Mouse (Mus musculus): Measurements from ENCODE around the gene Thap7.
"Not testable (repeated sequence)": the region's sequence is repeated elsewhere in the genome, so short reads cannot be mapped to it uniquely, and the experiment has no call there.

Thap7 gene

DNA sequence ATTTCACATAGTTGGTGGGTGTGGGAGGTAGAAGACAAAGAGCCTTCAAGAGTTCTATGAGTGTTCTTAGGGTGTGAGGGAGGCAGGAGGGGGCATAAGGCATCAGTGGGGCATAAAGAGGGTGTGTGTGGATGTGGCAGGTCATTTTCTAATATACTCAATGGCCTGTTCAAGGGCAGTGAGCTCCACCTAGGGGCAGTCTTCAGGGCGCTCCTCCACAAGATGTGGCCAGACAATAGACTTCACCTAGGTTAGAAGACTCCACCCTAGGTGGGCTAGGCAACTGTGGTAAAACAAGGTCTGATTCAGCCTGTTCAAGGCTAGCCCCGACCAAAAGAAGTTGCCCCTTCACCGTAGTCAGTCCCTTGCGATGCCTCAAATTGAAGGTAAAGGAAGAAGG lies 1.3 kb upstream of the Thap7 start:
- peak in 1 of 2 experiments; percentile 20 for DNase-seq (ENCODE audit: low spot score in 2 of 2)

DNA sequence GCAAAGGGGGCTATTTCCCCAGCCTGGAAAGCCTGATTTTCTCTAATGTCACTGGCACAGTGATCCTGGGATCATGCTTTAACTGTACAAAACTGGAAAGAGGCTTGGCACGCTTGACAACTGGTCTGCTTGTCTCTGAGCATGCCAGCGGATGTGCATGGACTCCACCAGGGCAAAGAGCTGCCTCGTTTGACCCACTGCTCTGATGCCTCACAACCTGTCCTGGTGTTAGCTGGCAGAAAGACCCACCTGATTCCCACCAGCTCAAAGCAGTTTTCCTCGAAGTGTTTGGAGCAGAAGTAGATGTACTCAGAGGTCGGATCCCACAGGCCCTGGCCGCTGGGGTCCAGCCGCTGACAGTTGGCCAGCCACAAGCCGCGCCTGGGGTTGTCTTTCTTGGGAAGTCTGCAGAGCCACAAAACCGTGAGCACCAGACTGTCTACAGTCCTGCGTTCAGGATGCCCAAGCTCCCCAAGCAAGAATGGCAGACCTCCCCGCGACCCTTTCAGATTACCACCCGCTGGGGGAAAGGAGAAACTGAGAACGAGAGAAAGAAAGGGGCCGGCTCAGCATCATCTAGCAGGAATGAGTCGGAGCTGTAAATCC lies 852 bp downstream of the Thap7 start:
- peak in 1 of 2 experiments; percentile 34 for DNase-seq (ENCODE audit: low spot score in 2 of 2)

DNA sequence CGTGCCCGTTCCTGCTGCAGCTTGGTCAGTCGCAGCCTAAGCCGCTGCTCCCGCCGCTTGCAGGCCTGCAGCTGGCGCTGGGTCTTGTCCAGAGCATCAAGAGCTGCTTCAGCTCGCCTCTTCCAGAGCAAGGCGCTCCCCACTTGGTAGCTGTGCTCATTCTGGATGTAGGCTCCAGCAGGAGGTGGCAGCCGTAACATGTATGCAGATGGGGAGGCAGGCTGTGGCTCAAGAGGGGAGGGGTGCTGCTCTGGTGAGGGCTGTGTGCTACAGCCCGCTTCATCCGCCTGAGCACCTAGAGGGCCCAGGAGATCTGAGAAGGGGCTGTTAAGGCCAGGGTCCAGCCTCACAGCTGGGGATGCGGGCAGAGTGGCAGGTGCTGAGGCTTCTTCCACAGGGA lies 2.7 kb downstream of the Thap7 start:
- no peak for DNase-seq (ENCODE audit: low spot score in 2 of 2)

DNA sequence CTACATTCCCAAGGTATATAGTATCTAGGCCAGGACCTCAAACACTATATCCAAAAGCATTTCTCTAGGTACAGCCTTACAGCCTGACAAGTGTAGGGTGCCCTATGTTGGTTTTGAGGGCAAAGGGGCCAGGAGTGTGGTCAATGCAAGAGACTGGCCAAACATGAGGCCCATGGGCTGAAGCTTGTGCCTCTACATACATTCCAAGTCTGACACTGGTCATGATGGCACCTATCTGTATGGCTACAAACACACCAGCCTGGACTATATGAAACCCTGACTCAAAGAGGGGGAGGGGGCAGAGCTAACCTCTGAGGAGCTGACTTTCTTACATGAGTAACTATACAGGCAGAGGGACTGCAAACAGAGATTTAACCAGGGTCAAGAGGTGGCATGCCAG lies 3.3 kb downstream of the Thap7 start:
- DNase-seq (ENCODE audit: low spot score in 2 of 2): no peak

GRCm38 (mm10) chr16:17526223-17526622 lies 4.7 kb downstream of the Thap7 start:
- DNase-seq (ENCODE audit: low spot score in 2 of 2): no peak

DNA sequence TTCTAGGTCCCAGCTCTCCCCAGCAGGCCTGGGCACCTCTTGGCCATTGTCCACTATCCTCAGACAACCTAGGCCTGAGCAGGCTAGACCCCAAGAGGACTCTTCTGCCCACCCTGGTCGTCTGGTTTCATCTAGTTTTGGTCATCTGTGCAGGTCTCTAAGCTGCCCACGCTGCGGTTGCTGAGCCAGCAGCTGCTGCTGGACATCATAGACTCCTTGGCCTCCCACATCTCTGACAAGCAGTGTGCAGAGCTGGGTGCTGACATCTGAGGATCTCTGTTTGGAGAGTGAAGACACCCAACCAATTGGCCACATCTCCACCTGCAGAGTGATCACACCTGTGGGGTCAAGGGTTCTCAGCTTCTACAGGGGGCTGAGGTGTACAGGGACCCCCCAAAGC lies 5.4 kb downstream of the Thap7 start:
- no peak for DNase-seq (ENCODE audit: low spot score in 2 of 2)

DNA sequence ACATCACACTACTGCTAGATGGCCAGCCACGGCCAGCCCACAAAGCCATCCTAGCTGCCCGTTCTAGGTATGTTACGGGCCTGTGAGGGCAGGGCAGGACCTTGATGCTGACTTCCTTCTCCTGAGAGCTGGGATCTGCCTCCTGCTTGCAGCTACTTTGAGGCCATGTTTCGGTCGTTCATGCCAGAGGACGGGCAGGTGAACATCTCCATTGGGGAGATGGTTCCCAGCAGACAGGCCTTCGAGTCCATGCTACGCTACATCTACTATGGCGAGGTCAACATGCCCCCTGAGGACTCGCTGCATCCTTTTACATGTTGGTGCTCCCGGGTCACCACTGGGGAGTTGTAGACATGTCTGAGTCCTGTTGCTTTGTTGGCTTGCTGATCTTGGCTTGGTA lies 6.8 kb downstream of the Thap7 start:
- peak; percentile 21 to 25 for DNase-seq (ENCODE audit: low spot score in 2 of 2)

DNA sequence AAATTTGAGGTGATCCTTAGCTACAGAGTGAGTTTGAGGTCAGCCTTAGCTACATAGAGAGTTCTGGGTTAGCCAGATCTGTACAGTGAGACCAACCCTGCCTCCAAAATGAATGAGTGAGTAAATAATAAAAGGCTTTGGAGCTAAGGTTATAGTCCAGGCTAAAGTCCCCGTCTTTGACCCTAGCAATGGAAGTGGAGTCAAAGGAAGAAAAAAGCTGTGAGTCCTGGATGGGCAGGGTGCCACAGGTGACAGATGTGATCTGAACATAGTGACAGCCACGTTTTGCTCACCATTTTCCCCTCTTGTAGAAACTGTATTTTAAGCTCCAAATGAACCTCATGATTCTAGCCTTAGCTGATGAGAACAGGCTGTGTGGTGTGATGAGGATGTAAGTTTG lies 12.0 kb downstream of the Thap7 start:
- peak in 1 of 2 experiments; percentile 13 for DNase-seq (ENCODE audit: low spot score in 2 of 2)

- DNase-seq (ENCODE audit: low spot score in 2 of 2): no peak
These were observed 19.5 kb downstream of the Thap7 start for GRCm38 (mm10) chr16:17511431-17511830.

DNA sequence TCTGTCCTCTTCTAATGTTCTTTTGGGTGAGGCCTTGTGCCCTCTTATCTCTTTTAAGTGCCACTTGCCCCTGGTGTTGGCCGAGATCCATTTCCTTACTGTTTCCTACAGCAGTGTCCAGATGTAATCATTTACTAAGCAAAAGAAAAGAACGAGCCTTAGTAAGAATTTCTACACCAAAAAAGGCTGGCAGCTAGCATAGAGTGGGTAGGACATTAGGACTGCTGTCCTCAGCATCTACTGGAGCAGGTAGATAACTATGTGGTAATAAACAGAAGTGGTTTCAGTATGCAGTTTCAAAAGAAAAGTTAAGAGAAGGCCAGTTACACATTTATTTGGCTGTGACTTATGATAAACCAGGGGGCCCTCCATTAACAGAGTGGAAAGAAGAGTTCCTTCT lies 20.2 kb downstream of the Thap7 start:
- DNase-seq (ENCODE audit: low spot score in 2 of 2): no peak

DNA sequence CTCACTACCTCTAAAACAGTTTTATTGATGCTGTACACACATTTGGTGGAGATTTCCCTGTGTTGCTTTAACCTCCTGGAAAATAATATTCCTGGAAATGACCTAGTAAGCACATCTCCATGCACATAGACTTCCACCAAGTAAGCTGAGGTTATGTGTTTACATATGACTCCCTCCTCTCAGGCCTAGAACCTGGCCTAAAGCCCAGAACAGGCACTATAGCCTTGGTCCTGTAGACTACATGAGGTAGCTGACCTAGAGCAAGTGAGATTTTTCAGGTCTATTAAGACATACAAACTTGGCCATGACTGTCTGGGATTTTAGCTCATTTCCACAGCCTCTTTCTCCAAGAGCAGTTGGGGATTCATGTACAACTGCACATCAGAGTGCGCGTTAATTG lies 20.8 kb downstream of the Thap7 start:
- no peak for DNase-seq (ENCODE audit: low spot score in 2 of 2)

DNA sequence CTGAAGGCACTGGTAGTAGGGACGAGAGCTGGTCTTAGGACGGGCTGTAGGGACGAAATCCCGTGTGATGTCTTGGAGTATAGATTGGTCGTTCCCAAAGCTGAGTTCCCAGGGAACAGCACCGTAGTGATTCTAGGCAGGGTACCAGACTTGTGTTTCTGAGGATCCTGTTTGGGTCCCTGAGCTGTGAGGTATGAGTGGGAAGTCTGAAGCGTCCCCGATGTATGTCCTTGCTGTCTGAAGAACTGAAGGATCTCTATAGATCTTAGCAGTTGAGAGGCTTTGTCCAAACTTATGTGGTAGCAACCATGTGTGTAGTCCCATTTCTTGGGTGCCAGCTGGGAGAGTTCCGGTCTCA lies 21.7 kb downstream of the Thap7 start:
- no peak for DNase-seq (ENCODE audit: low spot score in 2 of 2)

GRCm38 (mm10) chr16:17508546-17509239 lies 22.2 kb downstream of the Thap7 start, which contains the start of gene Lztr1:
Gene Lztr1 (plus strand): TSS chr16:17508688.
- peak; percentile 93 to 94 for DNase-seq (ENCODE audit: low spot score in 2 of 2)

DNA sequence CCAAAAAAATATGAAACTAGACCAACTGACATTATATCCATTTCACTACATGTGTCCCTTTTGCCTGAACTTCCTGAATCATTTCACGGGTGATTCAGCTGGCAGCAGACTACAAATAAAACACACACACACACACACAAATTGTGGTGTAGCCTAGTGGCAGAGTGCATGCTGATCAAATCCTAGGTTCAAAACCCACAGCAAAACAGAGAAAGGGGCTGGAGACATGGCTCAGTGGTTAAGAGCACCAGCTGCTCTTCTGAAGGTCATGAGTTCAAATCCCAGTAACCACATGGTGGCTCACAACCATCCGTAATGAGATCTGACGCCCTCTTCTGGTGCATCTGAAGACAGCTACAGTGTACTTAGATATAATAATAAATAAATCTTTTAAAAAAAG lies 22.9 kb downstream of the Thap7 start:
- DNase-seq (ENCODE audit: low spot score in 2 of 2): not testable (repeated sequence)

GRCm38 (mm10) chr16:17507018-17507552 lies 23.9 kb downstream of the Thap7 start:
- no peak for DNase-seq (ENCODE audit: low spot score in 2 of 2)

DNA sequence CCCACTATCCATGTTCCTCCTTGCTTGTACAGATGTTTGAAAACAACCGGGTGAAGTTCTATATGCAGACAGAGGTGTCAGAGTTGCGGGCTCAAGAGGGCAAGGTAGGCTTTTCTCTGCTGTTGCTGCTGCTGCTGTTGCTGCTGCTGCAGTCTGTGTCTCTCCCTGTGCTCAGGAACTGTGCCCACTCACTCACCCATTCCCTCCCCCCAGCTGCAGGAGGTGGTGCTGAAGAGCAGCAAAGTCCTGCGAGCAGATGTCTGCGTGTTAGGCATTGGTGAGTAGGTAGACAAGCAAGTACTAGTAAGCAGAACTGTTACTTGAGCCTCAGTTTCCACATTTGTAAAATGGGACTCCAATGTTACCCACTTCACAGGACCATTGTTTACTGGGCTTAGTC lies 28.3 kb downstream of the Thap7 start:
- no peak for DNase-seq (ENCODE audit: low spot score in 2 of 2)

DNA sequence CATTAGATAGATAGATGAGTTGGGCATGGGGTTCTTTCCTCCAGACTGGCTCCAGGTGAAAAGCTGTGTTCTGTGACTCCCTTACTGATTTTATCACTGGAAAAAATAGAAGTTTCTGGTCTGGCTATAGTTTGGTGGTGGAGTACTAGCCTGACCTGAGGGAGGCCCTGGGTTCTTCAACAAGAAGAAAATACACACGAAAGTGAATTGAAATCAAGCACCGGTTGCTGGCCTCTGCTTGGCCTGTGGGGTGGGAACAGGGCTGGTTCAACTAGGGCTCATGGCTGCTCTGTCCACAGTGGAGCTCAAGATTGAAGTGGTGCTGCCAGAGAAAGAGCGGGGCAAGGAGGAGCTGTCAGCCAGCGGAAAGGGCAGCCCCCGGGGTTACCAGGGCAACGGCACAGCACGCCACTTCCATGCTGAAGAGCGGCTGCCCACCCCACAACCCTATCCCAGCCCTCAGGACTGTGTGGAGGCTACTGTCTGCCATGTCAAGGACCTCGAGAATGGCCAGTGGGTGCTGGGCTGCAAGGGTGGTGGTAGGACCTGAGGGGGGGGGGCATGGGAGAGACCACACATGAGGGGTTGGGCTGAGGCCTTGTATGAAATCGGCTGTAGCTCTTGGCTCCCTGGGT lies 31.6 kb downstream of the Thap7 start:
- DNase-seq (ENCODE audit: low spot score in 2 of 2): peak; percentile 64 to 68

- DNase-seq (ENCODE audit: low spot score in 2 of 2): peak; percentile 91 to 95
These were observed 34.2 kb downstream of the Thap7 start for GRCm38 (mm10) chr16:17496499-17497305.

GRCm38 (mm10) chr16:17491896-17492561 lies 38.9 kb downstream of the Thap7 start:
- DNase-seq (ENCODE audit: low spot score in 2 of 2): peak; percentile 52 to 58

DNA sequence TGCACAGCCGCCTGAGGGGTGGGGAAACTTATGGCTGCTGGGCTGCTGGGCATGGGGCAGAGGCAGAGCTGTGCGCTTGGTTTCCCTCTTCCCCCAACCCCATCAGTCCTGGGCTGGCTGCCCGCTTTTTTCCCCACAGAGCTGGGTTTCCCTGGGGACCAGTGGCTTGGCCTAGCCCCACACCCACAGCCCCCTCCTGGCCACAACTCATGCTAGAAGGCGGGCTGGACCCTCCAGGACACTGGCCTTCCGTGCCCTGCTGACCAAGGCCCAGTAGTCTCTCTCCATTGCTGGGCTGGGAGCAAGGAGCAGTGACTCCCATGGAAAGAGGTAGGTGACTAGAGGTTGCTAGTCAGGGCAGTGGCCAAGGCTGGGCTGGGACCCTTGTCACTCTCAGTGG lies 39.8 kb downstream of the Thap7 start:
- peak; percentile 69 to 79 for DNase-seq (ENCODE audit: low spot score in 2 of 2)

GRCm38 (mm10) chr16:17489469-17490111 lies 41.3 kb downstream of the Thap7 start, which contains the start of gene Aifm3:
Gene Aifm3 (plus strand): TSS chr16:17489611.
- no peak for DNase-seq (ENCODE audit: low spot score in 2 of 2)

Measured in right cerebral cortex, postnatal 10 days (tissue).